Mouse (Mus musculus) stomach, embryonic 14.5 days (tissue): ENCODE results near the gene Sox1. TPM values are rescaled to one million over a fixed set of nuclear protein-coding genes. Genes with fewer than 3 reads are reported as not detected.
A peak's percentile ranks its signal among the peaks of the same experiment; 100 is the strongest.

Experiments
- ATAC-seq: fragments of 200-750 bp; cut with Nextera tagmentation; 2 replicates; pipeline ENCODE4 v1.8.0; 2017; ENCODE audit warnings: low read depth, moderate TSS enrichment; ENCODE audit not compliant: insufficient number of reproducible peaks, insufficient read depth, low FRiP score
- H3K27ac ChIP-seq: fragments of 300-500 bp; sonication (generic); 2 replicates; pipeline ENCODE4 v1.5.1; 2014; ENCODE audit warnings: mild to moderate bottlenecking, low read length, moderate library complexity, mixed read lengths
- H3K27me3 ChIP-seq: fragments of 300-500 bp; sonication (generic); 2 replicates; pipeline ENCODE4 v1.6.1; 2014; ENCODE audit warnings: low read length, control low read depth, mixed read lengths; ENCODE audit not compliant: control insufficient read depth, insufficient read depth
- H3K36me3 ChIP-seq: fragments of 300-500 bp; sonication (generic); 2 replicates; pipeline ENCODE4 v1.6.1; 2014; ENCODE audit warnings: mild to moderate bottlenecking, control low read depth, low read length, moderate library complexity, mixed read lengths; ENCODE audit not compliant: control insufficient read depth, insufficient read depth
- H3K4me1 ChIP-seq: fragments of 300-500 bp; sonication (generic); 2 replicates; pipeline ENCODE4 v1.6.1; 2014; ENCODE audit warnings: low read length, control low read depth, mixed read lengths; ENCODE audit not compliant: control insufficient read depth, insufficient read depth
- H3K4me2 ChIP-seq: fragments of 300-500 bp; sonication (generic); replicated peaks from 2 replicates; pipeline ENCODE4 v1.6.1; 2014; ENCODE audit warnings: low read depth, low read length, control low read depth
- H3K4me3 ChIP-seq: fragments of 300-500 bp; sonication (generic); 2 replicates; pipeline ENCODE4 v1.5.1; 2014; ENCODE audit warnings: low read depth, low read length, control low read depth
- H3K9ac ChIP-seq: fragments of 300-500 bp; sonication (generic); replicated peaks from 2 replicates; pipeline ENCODE4 v1.6.1; 2014; ENCODE audit warnings: low read depth, mild to moderate bottlenecking, control low read depth, low read length, moderate library complexity, mixed read lengths
- H3K9me3 ChIP-seq: fragments of 300-500 bp; sonication (generic); 2 replicates; pipeline ENCODE4 v1.6.1; 2016; ENCODE audit warnings: low read depth, low read length, control low read depth; ENCODE audit not compliant: control insufficient read depth
- WGBS: fragments of 180-500 bp; shearing (Covaris S2); extraction: QIAGEN DNeasy Blood & Tissue Kit; methylation state at CpG from one replicate; pipeline ENCODE4 v1.1.7; 2014; 5-methylcytosine and 5-hydroxymethylcytosine counted together
- polyA plus RNA-seq: library from polyadenylated mRNA; unstranded; fragments of >200 nt; fragmentation: Nextera tagmentation; extraction: Ambion mirVana; gene quantifications from 2 replicates; pipeline ENCODE4 v1.2.1, GENCODE M21; 2014

Sox1 gene
- polyA plus RNA-seq, 1 experiment from 2014 or later = not detected

GRCm38 (mm10) chr8:12392801-12393200, 2.3 kb upstream of the Sox1 start:
- no peaks in the 10 kb centered on the region for H3K36me3 ChIP-seq
- no peak overlapping the region for H3K4me3 ChIP-seq
- WGBS = 17% methylated on average over 1 of the region's 1 CpGs
- H3K27me3 ChIP-seq = peaks cover 85% of the 10 kb centered on the region
- peaks cover 18% of the 10 kb centered on the region; the same call in 1 of the 2 replicates for H3K4me1 ChIP-seq
- no peak for ATAC-seq
- H3K4me2 ChIP-seq = no peak overlapping the region
- H3K27ac ChIP-seq = no peak overlapping the region
- no peak overlapping the region for H3K9ac ChIP-seq
- no peaks in the 10 kb centered on the region for H3K9me3 ChIP-seq

GRCm38 (mm10) chr8:12394385-12395000, 602 bp upstream of the Sox1 start:
- Histone ChIP-seq H3K4me3 (peak overlapping the region; percentile 25; the same call in 1 of the 2 replicates), H3K4me1 (peaks cover 18% of the 10 kb centered on the region; the same call in 1 of the 2 replicates), H3K4me2 (peak overlapping the region; percentile 51), H3K9me3 (no peaks in the 10 kb centered on the region), H3K36me3 (no peaks in the 10 kb centered on the region), H3K27ac (no peak overlapping the region), H3K27me3 (peaks cover 78% of the 10 kb centered on the region), H3K9ac (no peak overlapping the region)
- no peak for ATAC-seq
- WGBS = 2% methylated on average over 22 of the region's 22 CpGs

- ATAC-seq = no peak; the same call in 1 of the 2 replicates
- WGBS = under 1% methylated on average over 115 of the region's 118 CpGs
Measured at GRCm38 (mm10) chr8:12396501-12397345, 1.6 kb downstream of the Sox1 start.

GRCm38 (mm10) chr8:12397346-12397925, 2.3 kb downstream of the Sox1 start:
- Histone ChIP-seq H3K4me2 (peak overlapping the region; percentile 35), H3K9me3 (no peaks in the 10 kb centered on the region), H3K27me3 (peaks cover 80% of the 10 kb centered on the region), H3K4me3 (no peak overlapping the region), H3K27ac (no peak overlapping the region), H3K4me1 (peaks cover 22% of the 10 kb centered on the region; the same call in 1 of the 2 replicates), H3K9ac (no peak overlapping the region), H3K36me3 (no peaks in the 10 kb centered on the region)
- ATAC-seq = no peak
- WGBS = under 1% methylated on average over 55 of the region's 59 CpGs

More at GRCm38 (mm10) chr8:12396501-12397345, 1.6 kb downstream of the Sox1 start:
- H3K27me3 ChIP-seq = peaks cover 82% of the 10 kb centered on the region
- no peaks in the 10 kb centered on the region for H3K36me3 ChIP-seq
- H3K9ac ChIP-seq = no peak overlapping the region
- no peaks in the 10 kb centered on the region for H3K9me3 ChIP-seq
- peak overlapping the region; percentile 13; the same call in 1 of the 2 replicates for H3K4me3 ChIP-seq
- H3K4me1 ChIP-seq = peaks cover 22% of the 10 kb centered on the region; the same call in 1 of the 2 replicates
- peak overlapping the region; percentile 35 for H3K4me2 ChIP-seq
- no peak overlapping the region for H3K27ac ChIP-seq

GRCm38 (mm10) chr8:12398011-12398945, 3.2 kb downstream of the Sox1 start:
- no peak overlapping the region for H3K4me2 ChIP-seq
- H3K4me1 ChIP-seq = peaks cover 22% of the 10 kb centered on the region; the same call in 1 of the 2 replicates
- H3K9me3 ChIP-seq = no peaks in the 10 kb centered on the region
- H3K9ac ChIP-seq = no peak overlapping the region
- ATAC-seq = no peak
- H3K27ac ChIP-seq = no peak overlapping the region
- H3K4me3 ChIP-seq = no peak overlapping the region
- WGBS = 3% methylated on average over 21 of the region's 21 CpGs
- H3K27me3 ChIP-seq = peaks cover 76% of the 10 kb centered on the region
- H3K36me3 ChIP-seq = no peaks in the 10 kb centered on the region

- under 1% methylated on average over 5 of the region's 5 CpGs for WGBS
- no peak overlapping the region for H3K27ac ChIP-seq
- no peak overlapping the region for H3K4me2 ChIP-seq
- H3K4me3 ChIP-seq = no peak overlapping the region
- H3K27me3 ChIP-seq = peaks cover 78% of the 10 kb centered on the region
- no peak for ATAC-seq
- H3K4me1 ChIP-seq = peaks cover 22% of the 10 kb centered on the region; the same call in 1 of the 2 replicates
- H3K9me3 ChIP-seq = no peaks in the 10 kb centered on the region
- H3K36me3 ChIP-seq = no peaks in the 10 kb centered on the region
- no peak overlapping the region for H3K9ac ChIP-seq
Measured at GRCm38 (mm10) chr8:12399421-12400205, 4.5 kb downstream of the Sox1 start.

- under 1% methylated on average over 43 of the region's 44 CpGs for WGBS
- H3K9ac ChIP-seq = no peak overlapping the region
- no peaks in the 10 kb centered on the region for H3K36me3 ChIP-seq
- peaks cover 18% of the 10 kb centered on the region; the same call in 1 of the 2 replicates for H3K4me1 ChIP-seq
- no peak overlapping the region for H3K27ac ChIP-seq
- no peak; the same call in 1 of the 2 replicates for ATAC-seq
- no peaks in the 10 kb centered on the region for H3K9me3 ChIP-seq
- H3K27me3 ChIP-seq = peaks cover 74% of the 10 kb centered on the region
- H3K4me2 ChIP-seq = no peak overlapping the region
- H3K4me3 ChIP-seq = no peak overlapping the region
Measured at GRCm38 (mm10) chr8:12400611-12401390, 5.7 kb downstream of the Sox1 start.
